Mouse (Mus musculus) bone marrow, adult 2 months (tissue): ENCODE measurements around the gene 4930452B06Rik. TPM values are rescaled to one million over a fixed set of nuclear protein-coding genes. Genes with fewer than 3 reads are reported as not detected.
"Not testable (repeated sequence)": the region's sequence is repeated elsewhere in the genome, so short reads cannot be mapped to it uniquely, and the experiment has no call there.

Source experiments
- H3K27ac ChIP-seq: fragments of 200-500 bp; 2 replicates; pipeline ENCODE4 v1.5.1; 2012; ENCODE audit warnings: low read depth, mild to moderate bottlenecking, control low read depth, inconsistent platforms, low read length; ENCODE audit not compliant: control insufficient read depth, poor library complexity, insufficient read depth
- H3K4me1 ChIP-seq: fragments of 200-500 bp; 2 replicates; pipeline ENCODE4 v1.6.1; 2011; ENCODE audit warnings: low read length; ENCODE audit not compliant: control insufficient read depth, insufficient read depth
- H3K4me3 ChIP-seq: fragments of 200-500 bp; replicated peaks from 2 replicates; pipeline ENCODE3; 2011; ENCODE audit warnings: mild to moderate bottlenecking, low read depth, low read length, control low read depth; ENCODE audit not compliant: control insufficient read depth
- CTCF ChIP-seq: fragments of 200-500 bp; IDR thresholded peaks from 2 replicates; pipeline ENCODE4 v1.5.1; 2011; ENCODE audit warnings: low read length, control low read depth; ENCODE audit not compliant: control insufficient read depth, insufficient read depth
- POLR2A ChIP-seq: fragments of 200-500 bp; IDR thresholded peaks from 2 replicates; pipeline ENCODE4 v1.6.1; 2011; ENCODE audit warnings: low read depth, mild to moderate bottlenecking, control low read depth, low read length, borderline replicate concordance; ENCODE audit not compliant: control insufficient read depth
- WGBS: fragments of 180-500 bp; shearing (Covaris S2); methylation state at CpG from one replicate; pipeline ENCODE4 v1.1.7; 2018; 5-methylcytosine and 5-hydroxymethylcytosine counted together
- polyA plus RNA-seq: library from polyadenylated mRNA; stranded (reverse); fragments of >200 nt; gene quantifications from 2 replicates; pipeline ENCODE4 v1.2.4, GENCODE M21; 2011; ENCODE audit warnings: low replicate concordance; ENCODE audit not compliant: missing spikeins, insufficient read depth, insufficient read length

The 4930452B06Rik gene
- polyA plus RNA-seq, 1 experiment, result not detected

GRCm38 (mm10) chr14:8585031-8585430, 81.0 kb downstream of the 4930452B06Rik start:
- TF ChIP-seq POLR2A (no peak), CTCF (no peak)
- WGBS, result 71% methylated on average over 1 of the region's 1 CpGs
- Histone ChIP-seq H3K4me3 (no peak overlapping the region), H3K4me1 (no peaks in the 10 kb centered on the region), H3K27ac (no peak overlapping the region)

GRCm38 (mm10) chr14:8551006-8551405, 115.0 kb downstream of the 4930452B06Rik start:
- not testable (repeated sequence) for H3K4me3 ChIP-seq, H3K27ac ChIP-seq, H3K4me1 ChIP-seq
- WGBS, result 85% methylated on average over 2 of the region's 2 CpGs

- WGBS, result 65% methylated on average over 4 of the region's 4 CpGs
- no peak for TF ChIP-seq CTCF
- no peak for TF ChIP-seq POLR2A
- no peak overlapping the region for H3K4me3 ChIP-seq
- H3K27ac ChIP-seq, result no peak overlapping the region
- no peaks in the 10 kb centered on the region for H3K4me1 ChIP-seq
Measured at GRCm38 (mm10) chr14:8549108-8549507, 116.9 kb downstream of the 4930452B06Rik start.

GRCm38 (mm10) chr14:8536024-8536423, 130.0 kb downstream of the 4930452B06Rik start:
- Histone ChIP-seq H3K27ac (no peak overlapping the region), H3K4me1 (no peaks in the 10 kb centered on the region), H3K4me3 (no peak overlapping the region)
- TF ChIP-seq POLR2A (no peak), CTCF (no peak)
- WGBS, result 82% methylated on average over 3 of the region's 3 CpGs

GRCm38 (mm10) chr14:8525232-8525631, 140.8 kb downstream of the 4930452B06Rik start:
- H3K4me3 ChIP-seq, result no peak overlapping the region
- H3K27ac ChIP-seq, result no peak overlapping the region
- TF ChIP-seq POLR2A, result no peak
- 81% methylated on average over 6 of the region's 6 CpGs for WGBS
- H3K4me1 ChIP-seq, result no peaks in the 10 kb centered on the region

GRCm38 (mm10) chr14:8517681-8518080, 148.4 kb downstream of the 4930452B06Rik start:
- H3K4me3 ChIP-seq, result no peak overlapping the region
- H3K4me1 ChIP-seq, result no peaks in the 10 kb centered on the region
- WGBS, result 2% methylated on average over 6 of the region's 6 CpGs
- TF ChIP-seq POLR2A (no peak), CTCF (no peak)
- H3K27ac ChIP-seq, result no peak overlapping the region

GRCm38 (mm10) chr14:8514071-8514470, 152.0 kb downstream of the 4930452B06Rik start:
- TF ChIP-seq CTCF (no peak), POLR2A (no peak)

GRCm38 (mm10) chr14:8511276-8511675, 154.8 kb downstream of the 4930452B06Rik start:
- Histone ChIP-seq H3K4me3 (no peak overlapping the region), H3K4me1 (no peaks in the 10 kb centered on the region), H3K27ac (no peak overlapping the region)
- 72% methylated on average over 4 of the region's 4 CpGs for WGBS
- TF ChIP-seq POLR2A, result no peak
- no peak for TF ChIP-seq CTCF

More at GRCm38 (mm10) chr14:8514071-8514470, 152.0 kb downstream of the 4930452B06Rik start:
- no peak overlapping the region for H3K27ac ChIP-seq
- no peak overlapping the region for H3K4me3 ChIP-seq
- H3K4me1 ChIP-seq, result no peaks in the 10 kb centered on the region
- WGBS, result 91% methylated on average over 3 of the region's 3 CpGs

GRCm38 (mm10) chr14:8510288-8510959, 155.6 kb downstream of the 4930452B06Rik start:
- TF ChIP-seq CTCF (no peak), POLR2A (no peak)
- H3K27ac ChIP-seq, result no peak overlapping the region
- H3K4me1 ChIP-seq, result no peaks in the 10 kb centered on the region
- WGBS, result 81% methylated on average over 10 of the region's 10 CpGs
- H3K4me3 ChIP-seq, result no peak overlapping the region
